Mouse (Mus musculus): ENCODE data around the gene Psap. TPM values are rescaled to one million over a fixed set of nuclear protein-coding genes. Genes with fewer than 3 reads are reported as not detected.

Psap gene
- polyA plus RNA-seq, 1 experiment, result 231 TPM

DNA sequence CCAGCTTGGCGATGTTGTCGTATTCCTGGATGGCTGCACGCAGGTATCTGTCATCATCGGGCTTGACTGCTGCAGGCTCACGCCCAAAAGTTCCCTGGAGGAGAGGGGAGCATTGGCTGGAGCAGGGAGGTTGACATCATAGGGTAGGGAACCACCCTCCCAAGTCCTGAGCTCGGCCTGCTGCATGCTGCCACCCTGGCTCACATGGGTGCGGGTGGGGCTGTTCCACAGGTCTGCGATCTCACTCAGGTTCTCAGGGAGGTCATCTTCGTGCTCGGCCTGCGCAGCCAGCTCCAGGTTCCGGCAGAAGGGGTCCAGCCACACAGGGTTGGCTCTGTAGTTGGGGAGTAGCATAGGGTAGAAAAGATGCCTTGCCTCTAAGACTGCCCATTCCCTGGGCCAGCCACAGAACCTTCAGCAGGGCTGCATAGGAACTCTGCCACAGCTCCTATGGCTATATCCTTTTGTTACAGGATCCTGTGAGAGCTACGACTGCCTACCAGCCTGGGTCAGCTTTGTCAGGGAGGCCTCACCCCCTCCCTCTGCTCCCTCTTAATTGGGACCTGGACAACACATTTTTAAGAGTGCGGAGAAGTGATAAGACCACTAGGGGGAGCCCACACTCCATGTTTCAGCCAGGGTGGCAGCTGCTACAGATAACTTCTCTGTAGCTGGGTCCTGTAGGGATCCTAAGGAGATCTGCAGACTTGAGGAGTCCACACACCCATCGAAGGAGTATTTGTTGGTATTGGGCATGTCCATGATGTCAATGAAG lies 27.6 kb downstream of the Psap start:
- no peak overlapping the region for H3K4me3 ChIP-seq (ENCODE audit: insufficient read depth, low read depth, low read length)
- H3K4me1 ChIP-seq (ENCODE audit: control insufficient read depth, insufficient read depth, low read length), result peaks cover 9% of the 10 kb centered on the region; the same call in 1 of the 2 replicates
- no peak overlapping the region for H3K27ac ChIP-seq (ENCODE audit: insufficient read depth, low read depth, low read length)
- TF ChIP-seq CTCF (IDR thresholded peaks at IDR 0.05; ENCODE audit: insufficient read depth, low read depth, low read length) (peak; percentile 9), POLR2A (IDR thresholded peaks at IDR 0.05; ENCODE audit: insufficient read depth, low read depth, low read length) (no peak)
- WGBS, result 58% methylated on average over 15 of the region's 15 CpGs

DNA sequence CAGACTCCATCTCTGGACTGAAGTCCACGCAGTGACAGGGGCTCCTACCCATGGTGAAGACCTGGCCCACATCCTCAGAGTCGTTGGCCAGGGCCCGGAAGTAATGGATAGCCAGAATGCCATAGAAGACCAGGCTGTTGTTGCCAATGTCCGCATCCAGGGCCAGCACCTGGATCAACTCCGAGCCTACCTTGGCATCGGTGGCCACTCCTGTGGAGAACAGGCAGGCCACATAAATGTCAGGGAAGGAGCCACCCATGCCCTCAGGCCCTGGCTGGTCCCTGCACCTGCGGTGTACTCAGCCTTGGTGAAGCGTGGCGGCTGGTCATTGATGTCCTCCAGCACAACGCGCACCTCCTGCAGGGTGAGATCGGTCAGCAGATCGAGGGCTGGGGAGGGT lies 33.2 kb downstream of the Psap start:
- TF ChIP-seq POLR2A (IDR thresholded peaks at IDR 0.05; ENCODE audit: insufficient read depth, low read depth, low read length) (no peak), CTCF (IDR thresholded peaks at IDR 0.05; ENCODE audit: insufficient read depth, low read depth, low read length) (no peak)
- 91% methylated on average over 13 of the region's 13 CpGs for WGBS

DNA sequence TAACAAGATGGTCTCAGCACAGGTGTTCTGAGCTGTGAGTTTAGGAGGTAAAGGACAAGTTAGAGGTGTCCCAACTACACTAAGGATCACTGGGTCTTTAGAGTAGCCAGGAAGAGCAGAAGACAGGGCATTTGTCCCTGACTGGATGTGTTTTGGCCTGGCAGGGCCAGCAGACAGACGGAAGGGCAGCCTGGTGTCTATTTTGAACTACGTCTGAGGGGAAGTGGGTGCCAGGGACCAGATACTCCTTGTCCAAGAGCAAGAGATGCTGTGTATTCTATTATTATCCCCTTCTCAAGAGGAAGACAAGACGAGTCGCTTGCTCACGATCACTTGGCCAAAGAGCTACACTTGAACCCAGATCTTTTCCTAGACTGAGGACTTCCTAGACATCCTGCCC lies 36.2 kb downstream of the Psap start:
- no peak overlapping the region for H3K4me3 ChIP-seq (ENCODE audit: insufficient read depth, low read depth, low read length)
- H3K27ac ChIP-seq (ENCODE audit: insufficient read depth, low read depth, low read length), result no peak overlapping the region
- TF ChIP-seq POLR2A (IDR thresholded peaks at IDR 0.05; ENCODE audit: insufficient read depth, low read depth, low read length) (no peak), CTCF (IDR thresholded peaks at IDR 0.05; ENCODE audit: insufficient read depth, low read depth, low read length) (no peak)
- no peaks in the 10 kb centered on the region for H3K4me1 ChIP-seq (ENCODE audit: control insufficient read depth, insufficient read depth, low read length)
- WGBS, result 96% methylated on average over 5 of the region's 5 CpGs

More for the DNA sequence above, 33.2 kb downstream of the Psap start:
- Histone ChIP-seq H3K4me3 (ENCODE audit: insufficient read depth, low read depth, low read length) (no peak overlapping the region), H3K4me1 (ENCODE audit: control insufficient read depth, insufficient read depth, low read length) (no peaks in the 10 kb centered on the region), H3K27ac (ENCODE audit: insufficient read depth, low read depth, low read length) (no peak overlapping the region)

DNA sequence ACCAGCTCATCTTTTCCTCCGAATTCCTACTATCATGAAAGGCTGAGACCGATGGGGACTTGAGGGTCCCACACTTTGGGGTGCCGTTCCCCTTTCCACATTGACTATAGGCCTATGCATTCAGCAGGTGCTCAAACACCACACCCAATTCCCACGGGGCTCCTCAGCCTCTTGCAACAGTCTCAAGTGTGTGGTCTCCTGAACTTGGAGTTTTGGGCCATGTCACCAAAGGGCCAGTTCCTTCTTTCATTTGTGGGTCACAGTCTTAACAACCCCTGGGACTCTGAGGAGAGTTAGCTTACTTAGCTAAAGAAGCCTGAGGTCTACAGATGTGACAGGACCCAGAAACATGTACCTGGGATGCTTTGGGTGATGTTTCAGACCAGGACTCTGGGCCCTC lies 38.7 kb downstream of the Psap start:
- WGBS, result 94% methylated on average over 4 of the region's 4 CpGs
- no peak overlapping the region for H3K4me3 ChIP-seq (ENCODE audit: insufficient read depth, low read depth, low read length)
- no peaks in the 10 kb centered on the region for H3K4me1 ChIP-seq (ENCODE audit: control insufficient read depth, insufficient read depth, low read length)
- TF ChIP-seq CTCF (IDR thresholded peaks at IDR 0.05; ENCODE audit: insufficient read depth, low read depth, low read length) (no peak), POLR2A (IDR thresholded peaks at IDR 0.05; ENCODE audit: insufficient read depth, low read depth, low read length) (no peak)
- no peak overlapping the region for H3K27ac ChIP-seq (ENCODE audit: insufficient read depth, low read depth, low read length)

DNA sequence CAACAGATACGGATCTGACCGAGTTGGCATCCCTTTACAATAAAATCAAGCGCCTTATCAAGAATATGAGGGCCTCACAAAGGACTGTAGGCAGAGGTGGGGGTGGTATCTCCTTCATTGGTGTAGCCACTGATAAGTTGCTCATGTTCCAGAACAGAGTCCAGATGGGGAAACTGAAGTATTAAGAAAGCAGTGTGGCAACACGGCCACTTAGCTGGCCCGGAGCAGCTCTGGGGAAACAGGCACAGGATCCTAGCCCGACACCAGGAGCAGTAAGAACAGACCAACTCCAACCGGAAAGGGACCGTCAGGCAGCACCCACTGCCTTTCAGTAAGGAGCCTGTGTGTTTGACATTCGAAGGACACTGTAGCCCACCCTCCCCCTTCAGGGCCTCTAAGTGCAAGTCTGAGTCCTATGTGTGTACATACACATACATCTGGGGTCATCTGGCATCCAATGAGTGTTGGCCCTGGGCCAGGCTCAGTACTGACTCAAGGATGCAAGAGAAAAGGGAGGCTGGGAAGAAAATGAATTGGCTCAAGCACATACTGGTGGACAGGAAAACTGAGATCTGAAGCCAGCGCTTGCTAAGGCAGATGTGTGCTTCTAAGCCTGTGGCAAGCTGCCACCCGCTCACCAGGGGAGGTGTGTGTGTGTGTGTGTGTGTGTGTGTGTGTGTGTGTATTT lies 51.7 kb downstream of the Psap start:
- no peaks in the 10 kb centered on the region for H3K4me1 ChIP-seq (ENCODE audit: control insufficient read depth, insufficient read depth, low read length)
- TF ChIP-seq POLR2A (IDR thresholded peaks at IDR 0.05; ENCODE audit: insufficient read depth, low read depth, low read length) (no peak), CTCF (IDR thresholded peaks at IDR 0.05; ENCODE audit: insufficient read depth, low read depth, low read length) (no peak)
- no peak overlapping the region for H3K4me3 ChIP-seq (ENCODE audit: insufficient read depth, low read depth, low read length)
- WGBS, result 75% methylated on average over 11 of the region's 11 CpGs
- H3K27ac ChIP-seq (ENCODE audit: insufficient read depth, low read depth, low read length), result no peak overlapping the region

DNA sequence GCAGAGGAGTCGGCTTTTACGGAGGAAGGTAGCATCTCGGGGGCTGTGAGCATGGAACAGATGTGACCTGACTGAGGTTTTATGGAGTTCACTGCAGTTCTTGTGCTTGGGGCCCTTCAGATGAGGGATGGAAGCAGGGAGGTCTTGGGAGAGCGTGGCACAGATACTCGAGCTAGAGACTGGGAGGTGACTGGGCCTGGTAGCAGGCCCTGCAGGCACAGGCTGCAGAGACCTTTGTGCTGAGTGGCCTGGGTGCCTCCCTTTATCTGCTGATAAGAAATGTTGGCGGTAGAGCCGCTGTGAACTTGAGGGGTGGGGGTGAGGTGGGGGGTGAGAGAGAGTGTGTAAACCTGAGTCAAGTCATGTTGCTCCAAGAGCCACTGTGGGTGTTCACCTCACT lies 57.2 kb downstream of the Psap start:
- no peak overlapping the region for H3K4me3 ChIP-seq (ENCODE audit: insufficient read depth, low read depth, low read length)
- 94% methylated on average over 7 of the region's 7 CpGs for WGBS

DNA sequence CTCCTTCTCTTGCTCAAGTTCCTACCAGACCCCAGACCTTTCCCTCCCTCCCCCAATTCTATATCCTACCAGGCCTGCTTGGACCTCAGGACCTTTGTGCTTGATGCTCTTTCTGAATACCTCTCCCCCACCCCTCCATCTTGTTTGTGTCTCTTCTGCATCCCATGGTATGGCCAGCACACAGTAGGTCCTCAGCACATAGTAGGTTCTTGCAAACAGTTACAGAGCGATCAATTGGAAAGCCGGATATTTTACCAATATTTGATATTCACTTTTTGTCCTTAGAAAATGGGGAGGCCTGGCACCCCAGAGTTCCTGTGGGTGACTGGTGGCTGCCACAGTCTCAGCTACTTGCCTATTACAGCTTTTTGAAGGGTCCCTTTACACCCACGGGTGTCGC lies 57.6 kb downstream of the Psap start:
- Histone ChIP-seq H3K27ac (ENCODE audit: insufficient read depth, low read depth, low read length) (no peak overlapping the region), H3K4me3 (ENCODE audit: insufficient read depth, low read depth, low read length) (no peak overlapping the region), H3K4me1 (ENCODE audit: control insufficient read depth, insufficient read depth, low read length) (no peaks in the 10 kb centered on the region)
- 93% methylated on average over 4 of the region's 4 CpGs for WGBS
- TF ChIP-seq CTCF (IDR thresholded peaks at IDR 0.05; ENCODE audit: insufficient read depth, low read depth, low read length) (no peak), POLR2A (IDR thresholded peaks at IDR 0.05; ENCODE audit: insufficient read depth, low read depth, low read length) (no peak)

More for the DNA sequence above, 57.2 kb downstream of the Psap start:
- Histone ChIP-seq H3K27ac (ENCODE audit: insufficient read depth, low read depth, low read length) (no peak overlapping the region), H3K4me1 (ENCODE audit: control insufficient read depth, insufficient read depth, low read length) (no peaks in the 10 kb centered on the region)
- TF ChIP-seq CTCF (IDR thresholded peaks at IDR 0.05; ENCODE audit: insufficient read depth, low read depth, low read length) (no peak), POLR2A (IDR thresholded peaks at IDR 0.05; ENCODE audit: insufficient read depth, low read depth, low read length) (no peak)

DNA sequence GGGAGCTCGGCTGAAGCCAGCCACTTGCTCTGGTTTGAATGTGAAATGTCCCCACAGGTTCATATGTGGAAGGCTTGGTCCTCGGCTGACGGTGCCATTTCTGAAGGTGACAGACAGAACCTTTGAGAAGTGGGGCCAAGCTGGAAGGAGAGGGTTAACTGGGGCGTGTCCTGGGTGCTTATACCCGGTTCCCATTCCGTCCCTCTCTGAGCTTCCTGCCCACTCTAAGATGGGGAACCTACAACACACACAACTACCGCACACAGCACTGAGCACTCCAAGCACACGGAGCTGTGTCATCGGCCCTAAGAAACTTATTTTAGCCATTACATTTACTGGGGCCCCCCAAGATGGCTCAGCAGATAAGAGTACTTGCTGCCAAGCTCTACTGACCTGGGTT lies 64.1 kb downstream of the Psap start:
- WGBS, result 76% methylated on average over 9 of the region's 9 CpGs
- no peak overlapping the region for H3K27ac ChIP-seq (ENCODE audit: insufficient read depth, low read depth, low read length)
- H3K4me3 ChIP-seq (ENCODE audit: insufficient read depth, low read depth, low read length), result no peak overlapping the region
- peaks cover 4% of the 10 kb centered on the region; the same call in 1 of the 2 replicates for H3K4me1 ChIP-seq (ENCODE audit: control insufficient read depth, insufficient read depth, low read length)
- TF ChIP-seq CTCF (IDR thresholded peaks at IDR 0.05; ENCODE audit: insufficient read depth, low read depth, low read length), result no peak
- TF ChIP-seq POLR2A (IDR thresholded peaks at IDR 0.05; ENCODE audit: insufficient read depth, low read depth, low read length), result no peak

DNA sequence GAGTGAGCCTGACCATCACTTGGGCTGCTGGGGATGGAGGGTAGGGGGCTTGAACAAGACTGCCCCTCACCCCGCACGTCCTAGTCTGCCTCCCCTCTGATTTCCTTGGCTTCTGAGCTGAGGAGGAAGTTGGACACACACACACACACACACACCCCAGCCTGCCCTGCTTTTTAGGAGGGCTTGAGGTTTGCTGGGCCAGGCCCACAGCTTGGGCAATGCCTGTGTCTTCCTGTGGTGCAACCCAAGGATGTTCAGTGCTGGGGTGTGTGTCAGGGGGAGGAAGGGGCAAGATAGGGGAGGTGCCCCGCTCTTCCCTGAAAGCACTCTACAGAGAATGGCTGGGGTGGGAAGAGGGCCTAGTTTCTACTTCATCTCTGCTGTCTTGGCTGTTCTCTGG lies 66.7 kb downstream of the Psap start:
- TF ChIP-seq CTCF (IDR thresholded peaks at IDR 0.05; ENCODE audit: insufficient read depth, low read depth, low read length) (no peak), POLR2A (IDR thresholded peaks at IDR 0.05; ENCODE audit: insufficient read depth, low read depth, low read length) (no peak)
- WGBS, result 89% methylated on average over 3 of the region's 3 CpGs
- no peak overlapping the region for H3K27ac ChIP-seq (ENCODE audit: insufficient read depth, low read depth, low read length)
- H3K4me3 ChIP-seq (ENCODE audit: insufficient read depth, low read depth, low read length), result no peak overlapping the region
- H3K4me1 ChIP-seq (ENCODE audit: control insufficient read depth, insufficient read depth, low read length), result peaks cover 4% of the 10 kb centered on the region; the same call in 1 of the 2 replicates
